Mouse (Mus musculus): ENCODE results near the gene Lhx6. TPM values are rescaled to one million over a fixed set of nuclear protein-coding genes. Genes with fewer than 3 reads are reported as not detected.
A peak's percentile ranks its signal among the peaks of the same experiment; 100 is the strongest.
"Not testable (repeated sequence)": the region's sequence is repeated elsewhere in the genome, so short reads cannot be mapped to it uniquely, and the experiment has no call there.

Lhx6 gene
- polyA plus RNA-seq (2017; shearing (Covaris generic)) = not detected

DNA sequence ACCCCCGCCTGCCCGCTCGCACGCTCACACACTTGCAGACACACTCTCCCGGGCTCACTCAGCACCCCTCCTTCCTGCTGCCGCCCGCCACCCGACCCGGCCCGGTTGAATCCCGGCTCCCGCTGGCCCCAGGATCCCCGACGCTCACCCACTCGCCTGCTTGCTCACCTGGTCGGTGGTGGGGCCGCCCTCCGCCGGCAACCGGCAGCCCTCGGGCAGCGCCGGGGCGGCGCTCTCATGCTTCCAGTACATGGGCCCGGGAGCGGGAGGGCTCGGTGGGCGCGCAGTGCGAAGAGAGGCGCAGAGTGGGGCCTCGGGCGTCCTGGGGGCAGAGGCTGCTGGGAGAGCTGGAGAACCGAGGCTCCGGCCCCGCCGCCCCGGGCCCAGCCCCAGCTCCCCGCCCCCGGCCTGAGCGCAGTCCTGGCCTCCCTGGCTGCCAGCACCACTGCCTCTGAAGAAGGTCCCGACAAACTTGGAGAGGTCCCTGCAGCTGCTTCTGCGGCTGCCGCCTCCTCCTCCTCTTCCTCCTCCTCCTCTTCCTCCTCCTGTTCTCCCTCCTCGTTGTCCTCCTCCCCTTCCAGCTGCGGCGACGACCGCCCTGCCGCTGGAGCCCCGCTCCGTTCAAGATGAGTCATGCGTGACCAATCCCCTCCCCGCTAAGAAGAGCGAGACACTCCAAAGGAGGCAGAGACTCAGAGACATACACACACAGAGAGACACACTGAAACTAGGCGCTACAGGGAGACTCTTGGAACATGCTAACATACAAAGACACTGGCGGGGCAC is at the start of gene Lhx6:
TSS of gene Lhx6 (minus strand) at position 453 of the 786 bp plus-strand sequence.
- ATAC-seq = no peak

DNA sequence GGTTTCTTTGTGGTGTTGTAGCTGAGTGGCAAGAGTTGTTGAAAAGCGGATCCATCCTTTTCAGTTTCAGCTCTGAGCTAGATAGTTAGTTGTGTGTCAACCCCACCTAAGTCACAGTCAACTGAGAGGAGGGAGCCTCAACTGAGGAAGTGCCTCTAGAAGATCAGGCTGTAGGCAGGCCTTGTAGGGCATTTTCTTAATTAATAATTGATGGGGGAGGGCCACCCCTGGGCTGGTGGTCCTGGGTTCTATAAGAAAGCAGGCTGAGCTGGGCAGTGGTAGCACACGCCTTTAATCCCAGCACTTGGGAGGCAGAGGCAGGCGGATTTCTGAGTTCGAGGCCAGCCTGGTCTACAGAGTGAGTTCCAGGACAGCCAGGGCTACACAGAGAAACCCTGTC is 47.2 kb upstream of the Lhx6 start:
- not testable (repeated sequence) for ATAC-seq

DNA sequence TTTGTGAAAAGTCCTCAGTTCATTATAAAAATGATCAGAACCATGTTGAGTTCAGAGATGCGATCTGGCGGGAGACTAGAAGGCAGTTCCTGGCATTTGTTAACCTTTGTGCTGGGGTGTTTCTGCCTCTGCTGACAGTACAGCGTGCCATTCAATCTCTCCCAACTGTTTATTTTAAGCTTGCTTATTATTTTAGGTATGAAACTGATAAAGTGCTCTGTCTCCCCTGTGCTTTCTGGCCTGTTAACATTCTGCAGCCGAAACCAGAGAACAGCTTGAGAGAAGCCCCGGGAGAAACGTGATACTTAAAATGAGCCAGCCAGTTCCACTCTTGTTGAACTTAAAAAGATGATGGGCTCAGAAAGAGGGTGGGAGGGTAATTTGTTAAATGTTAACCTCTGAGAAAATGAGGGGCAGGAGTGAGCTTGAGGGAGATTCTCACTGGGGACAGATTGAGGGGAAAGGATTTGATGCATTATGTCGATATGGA is 43.7 kb upstream of the Lhx6 start:
- ATAC-seq = no peak

DNA sequence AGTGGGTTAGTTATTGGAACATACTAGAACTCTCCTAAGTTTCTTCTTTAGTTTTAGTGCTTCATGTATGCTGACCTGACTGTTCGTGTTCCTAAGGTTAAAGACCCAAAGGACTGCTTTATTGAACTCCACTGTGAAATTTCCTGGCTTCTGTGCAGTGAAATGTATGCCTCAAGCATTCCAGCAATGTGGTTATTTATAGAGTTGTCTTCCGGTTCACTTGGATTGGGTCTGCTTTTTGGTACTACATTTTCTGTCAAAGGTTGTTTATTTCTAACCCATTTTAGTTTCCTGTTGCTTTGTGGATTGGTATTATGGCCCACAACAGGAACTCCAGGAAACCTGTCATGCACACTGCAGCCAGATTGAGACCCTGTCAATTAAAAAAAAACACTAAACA is 33.9 kb upstream of the Lhx6 start:
- no peak for ATAC-seq

DNA sequence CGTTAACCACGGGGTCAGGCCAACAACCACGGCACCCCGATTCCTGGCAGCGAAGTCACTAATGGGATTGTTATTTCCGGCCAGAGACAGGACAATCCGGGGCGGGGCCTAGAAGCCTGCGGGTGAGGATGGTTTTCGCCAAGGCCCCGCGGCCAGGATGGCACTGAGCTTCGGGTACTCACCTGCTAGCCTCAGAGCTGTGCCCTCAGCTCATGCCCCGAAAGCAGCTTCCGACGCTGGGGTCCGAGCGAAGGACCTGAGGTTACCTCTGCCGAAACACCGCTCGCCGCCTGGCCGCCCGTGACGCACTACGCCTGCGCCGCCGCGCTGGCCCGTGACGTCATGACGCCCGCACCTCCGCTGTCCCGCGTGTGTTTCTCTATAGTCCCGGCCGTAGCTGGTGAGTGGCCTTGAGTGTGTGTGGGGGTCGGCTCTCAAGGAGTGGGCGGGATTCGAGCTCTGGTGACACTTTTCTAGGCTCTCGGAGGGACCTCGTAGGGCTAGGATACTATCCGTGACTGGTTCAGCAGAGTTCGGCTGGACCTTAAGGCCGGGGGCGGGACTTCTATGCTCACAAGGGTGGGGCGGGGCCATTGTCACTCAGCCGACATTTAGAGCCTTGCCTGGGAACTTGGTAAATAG is 31.2 kb upstream of the Lhx6 start, which contains the start of the genes Mrrf and Rbm18:
TSS of gene Mrrf (plus strand) at position 90 of the 642 bp plus-strand sequence.
TSS of gene Rbm18 (minus strand) at position 474 of the 642 bp plus-strand sequence.
- ATAC-seq = peak; percentile 91

- no peak for ATAC-seq
Observed at GRCm38 (mm10) chr2:36135887-36136286, 30.7 kb upstream of the Lhx6 start.

DNA sequence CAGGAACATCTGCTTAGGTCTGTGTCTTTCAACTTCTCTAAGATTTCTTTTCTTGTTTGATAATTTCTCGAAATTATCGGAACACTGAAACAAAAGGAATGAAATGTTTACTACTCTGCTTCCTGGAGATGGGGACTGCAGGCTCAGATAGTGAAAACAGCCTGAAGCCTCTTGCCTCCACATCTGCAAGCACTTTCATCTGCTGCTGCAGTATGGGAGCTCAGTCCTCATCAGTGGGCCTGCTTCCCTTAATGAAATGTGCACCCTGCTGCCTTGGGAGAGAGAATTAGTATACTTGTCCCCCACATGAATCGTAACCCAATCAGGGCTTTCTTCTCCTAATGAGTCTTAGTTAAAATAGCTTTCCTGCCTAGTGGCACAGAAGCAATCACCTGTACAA is 23.8 kb upstream of the Lhx6 start:
- no peak for ATAC-seq

DNA sequence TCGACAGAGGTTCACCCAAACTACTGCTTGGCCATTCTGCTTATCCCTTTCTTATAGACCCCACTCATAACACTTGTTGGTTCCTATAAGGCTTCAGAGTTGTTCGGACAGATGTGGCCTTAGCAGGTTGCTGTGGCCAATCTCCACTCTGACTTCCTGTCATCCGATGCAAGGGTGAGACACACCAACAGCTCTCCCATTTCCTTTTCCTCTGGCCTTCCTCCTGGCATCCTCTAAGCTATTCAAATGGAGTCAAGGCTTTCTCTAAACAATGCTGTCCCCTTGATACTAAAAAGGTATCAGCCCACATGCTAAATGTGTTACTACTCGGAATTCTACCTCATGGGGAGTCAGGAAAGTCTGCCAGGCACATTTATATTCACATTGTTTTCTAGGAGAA is 22.8 kb upstream of the Lhx6 start:
- ATAC-seq = no peak

GRCm38 (mm10) chr2:36126795-36127429 is 21.7 kb upstream of the Lhx6 start:
- ATAC-seq = no peak

- no peak for ATAC-seq
Observed at GRCm38 (mm10) chr2:36112632-36113031, 7.4 kb upstream of the Lhx6 start.

GRCm38 (mm10) chr2:36108615-36109014 is 3.4 kb upstream of the Lhx6 start:
- no peak for ATAC-seq

DNA sequence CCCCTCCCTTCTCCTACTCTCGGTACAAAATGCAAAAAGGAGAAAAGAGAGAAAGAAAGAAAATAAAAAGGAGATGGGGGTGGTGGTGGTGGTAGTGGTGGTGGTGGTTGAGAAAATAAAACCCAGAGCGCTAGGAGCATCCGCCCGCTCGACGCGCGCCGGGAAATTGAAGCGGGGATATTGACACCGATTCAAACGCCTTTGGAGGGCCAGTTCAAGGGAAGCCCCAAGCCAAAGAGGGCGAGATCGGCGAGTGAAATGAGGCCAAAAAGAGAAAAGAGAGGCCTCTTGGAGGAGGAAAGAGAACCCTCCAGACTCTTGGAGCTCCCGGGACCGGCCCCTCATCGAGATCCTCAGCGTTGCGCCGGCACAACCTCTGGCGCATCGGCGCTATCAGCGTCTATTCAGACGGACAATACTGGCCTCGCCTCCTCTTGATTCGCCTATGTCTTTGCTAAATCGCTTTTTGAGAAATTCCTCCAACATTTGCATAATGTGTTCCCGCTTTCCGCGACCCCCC is 712 bp downstream of the Lhx6 start:
- ATAC-seq = no peak

GRCm38 (mm10) chr2:36103555-36104367 is 1.4 kb downstream of the Lhx6 start:
- ATAC-seq = peak; percentile 10

DNA sequence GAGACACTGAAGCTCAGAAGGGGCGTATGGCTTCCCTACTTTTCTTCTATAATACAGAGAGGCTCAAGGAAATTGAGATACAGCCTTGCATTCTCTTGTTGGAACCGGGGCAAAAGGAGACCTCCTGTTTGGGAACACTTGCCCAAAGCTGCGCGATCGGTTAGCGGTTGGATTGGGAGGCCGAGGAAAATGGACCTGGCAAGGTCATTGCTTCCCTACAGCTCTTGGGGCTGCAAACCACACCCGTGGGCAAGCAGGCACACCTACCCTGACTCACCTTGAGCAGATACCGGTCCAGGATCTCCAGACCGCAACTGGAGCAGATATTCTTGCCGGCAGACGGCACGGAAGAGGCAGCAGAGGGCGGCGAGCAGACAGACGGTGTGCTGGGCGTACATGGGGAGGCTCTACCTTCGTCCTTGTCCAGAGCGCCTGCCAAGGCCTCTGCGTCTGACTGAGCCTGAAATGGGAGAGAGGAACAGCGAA is 2.1 kb downstream of the Lhx6 start:
- ATAC-seq = no peak

DNA sequence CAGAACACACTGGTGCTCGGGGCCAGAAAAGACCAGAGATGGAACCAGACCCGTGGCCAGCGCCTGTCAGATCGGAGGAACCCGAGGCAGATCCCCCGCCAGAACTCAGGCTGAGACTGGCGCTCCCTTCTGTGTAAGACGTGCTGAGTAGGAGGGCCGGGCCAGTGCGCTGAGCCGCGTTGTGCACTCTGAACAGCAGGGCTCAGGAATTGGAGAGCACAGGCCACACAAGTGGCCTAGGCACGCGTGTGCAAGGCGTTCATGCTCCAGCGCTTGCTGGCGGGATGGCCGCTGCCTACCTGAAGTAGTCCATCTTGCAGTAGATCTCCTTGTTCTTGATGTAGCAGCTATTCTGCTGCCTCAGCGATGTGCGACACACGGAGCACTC is 2.7 kb downstream of the Lhx6 start:
- ATAC-seq = peak; percentile 34

DNA sequence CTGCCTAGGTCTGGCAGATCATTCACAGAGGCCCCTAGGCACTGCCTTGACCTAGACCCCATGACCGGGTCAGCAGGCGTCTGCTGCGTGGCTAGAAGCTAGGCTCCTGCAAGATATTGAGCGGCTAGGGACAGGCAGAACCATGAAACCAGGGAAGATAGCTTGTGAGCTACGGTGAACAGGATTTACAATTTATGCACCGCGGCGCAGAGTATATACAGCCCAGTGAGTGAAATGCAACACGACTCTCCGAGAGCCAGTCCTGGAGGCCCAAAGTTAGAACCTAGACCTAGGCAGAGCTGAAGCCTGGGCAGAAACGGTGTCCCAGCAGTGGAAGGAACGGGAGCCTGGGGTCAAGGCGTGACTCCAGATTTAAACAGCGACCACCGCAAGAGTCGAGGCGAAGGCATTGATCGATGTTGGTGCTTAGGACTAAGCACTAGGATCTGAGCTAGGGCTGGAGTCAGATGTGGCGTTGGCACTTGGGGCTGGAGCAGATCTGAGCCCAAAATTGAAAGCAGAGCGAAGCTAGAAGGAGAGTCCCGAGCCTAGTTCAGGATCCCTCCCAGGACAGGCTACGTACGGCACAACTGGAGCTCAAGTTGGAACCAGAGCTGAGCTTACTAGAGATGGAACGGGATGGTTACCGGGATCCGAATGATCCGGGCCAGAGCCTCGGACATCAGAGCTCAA is 3.2 kb downstream of the Lhx6 start:
- no peak for ATAC-seq

DNA sequence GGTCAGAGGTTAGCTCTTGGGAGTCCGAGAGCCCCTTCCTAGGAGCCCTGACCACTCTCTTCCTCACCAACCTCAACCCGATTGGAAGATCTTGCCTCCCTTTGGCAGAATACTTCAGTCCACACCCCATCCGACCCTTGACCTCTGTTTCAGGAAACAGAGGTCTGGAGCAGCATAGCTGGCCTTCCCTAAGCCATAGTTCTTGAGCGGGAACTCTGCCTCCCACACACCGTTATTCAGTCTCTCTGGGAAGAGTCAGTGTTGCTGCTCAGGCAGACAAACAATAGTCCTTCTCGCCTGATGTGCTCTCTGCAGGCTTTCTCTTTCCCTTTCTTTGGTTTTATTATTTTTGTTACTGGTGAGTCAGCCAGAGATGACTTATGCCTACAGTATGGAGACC is 5.5 kb downstream of the Lhx6 start:
- ATAC-seq = no peak

GRCm38 (mm10) chr2:36098021-36098420 is 7.2 kb downstream of the Lhx6 start:
- no peak for ATAC-seq

GRCm38 (mm10) chr2:36097129-36097815 is 7.9 kb downstream of the Lhx6 start:
- no peak for ATAC-seq

DNA sequence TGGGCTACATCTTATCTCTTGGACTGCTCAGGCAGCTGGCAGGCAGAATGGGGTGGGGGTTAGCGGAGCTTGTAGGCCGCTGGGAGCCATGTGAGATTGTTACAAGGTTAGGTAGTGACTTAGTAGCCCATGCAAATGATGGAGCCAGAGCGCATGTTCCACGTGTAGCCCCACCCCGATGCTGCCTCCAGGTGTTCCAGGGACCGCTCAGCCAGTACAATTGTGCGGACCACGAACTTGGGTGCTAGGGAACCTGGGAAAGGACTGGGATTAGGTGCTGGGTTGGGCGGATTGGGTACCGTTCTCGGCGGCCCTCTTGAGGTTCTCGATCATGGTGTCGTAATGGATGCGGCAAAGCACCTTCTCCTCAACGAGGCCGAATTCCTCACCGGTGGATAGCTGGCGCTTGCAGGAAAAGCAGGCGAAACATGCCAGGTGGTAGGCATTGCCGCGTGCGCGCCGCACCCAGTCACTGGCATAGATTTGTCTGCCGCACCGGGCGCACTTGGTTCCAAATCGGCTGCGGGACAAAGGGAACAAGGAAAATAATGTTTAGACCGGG is 11.2 kb downstream of the Lhx6 start:
- ATAC-seq = no peak

GRCm38 (mm10) chr2:36093301-36093700 is 11.9 kb downstream of the Lhx6 start:
- ATAC-seq = no peak
